Mouse (Mus musculus): ENCODE results near the gene S100a3. TPM values are rescaled to one million over a fixed set of nuclear protein-coding genes. Genes with fewer than 3 reads are reported as not detected.
A peak's percentile ranks its signal among the peaks of the same experiment; 100 is the strongest.

Gene S100a3
- total RNA-seq, 1 experiment: 1.6 TPM

DNA sequence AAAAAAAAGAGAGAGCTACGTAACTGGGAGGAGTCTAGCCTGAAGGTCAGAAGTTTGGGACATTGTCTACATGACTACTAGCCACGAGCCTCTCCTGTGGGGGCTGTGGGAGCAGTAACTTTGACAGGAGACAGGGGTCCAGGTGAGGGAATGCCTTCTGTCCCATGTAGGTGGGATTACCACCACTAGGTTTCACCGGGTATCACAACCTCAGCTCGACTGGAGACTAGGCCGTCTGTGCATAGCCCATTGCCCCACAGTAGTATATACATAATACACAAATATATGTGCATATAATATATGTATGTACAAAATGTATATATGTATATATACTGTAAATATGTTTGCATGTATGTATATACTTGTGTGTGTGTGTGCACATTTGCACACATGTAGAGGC, 20.8 kb downstream of the S100a3 start:
- H3K27ac ChIP-seq (ENCODE audit: insufficient read depth, low read depth, low read length, poor library complexity, severe bottlenecking): no peak overlapping the region
- no peak overlapping the region for H3K9ac ChIP-seq (ENCODE audit: insufficient read depth, low read depth, low read length, poor library complexity, severe bottlenecking)
- TF ChIP-seq CHD2 (IDR thresholded peaks at IDR 0.05; ENCODE audit: low read depth, low read length): no peak
- TF ChIP-seq ZC3H11A (IDR thresholded peaks at IDR 0.05; ENCODE audit: borderline replicate concordance, low read depth, low read length): no peak
- no peak for TF ChIP-seq HCFC1 (IDR thresholded peaks at IDR 0.05; ENCODE audit: borderline replicate concordance, insufficient read depth, low read length)
- TF ChIP-seq ZNF384 (IDR thresholded peaks at IDR 0.05; ENCODE audit: low read depth, low read length): no peak
- no peak for TF ChIP-seq MAFK (IDR thresholded peaks at IDR 0.05; ENCODE audit: insufficient read depth, low read depth, low read length)
- in situ Hi-C loops (cut with MboI; ENCODE audit: low sequenced_read_pairs in 2 of 2, unreplicated experiment in 2 of 2): no loop called here
- no peak for DNase-seq (ENCODE audit: low read depth, low spot score)
- H3K36me3 ChIP-seq (ENCODE audit: control insufficient read depth, insufficient read depth, low read length, poor library complexity, severe bottlenecking): no peaks in the 10 kb centered on the region
- no peaks in the 10 kb centered on the region for H3K9me3 ChIP-seq (ENCODE audit: control insufficient read depth, insufficient read depth, low read depth, low read length)
- peaks cover 0 to 4% of the 10 kb centered on the region in 2 experiments; a peak in 1 of 4 replicates for H3K4me1 ChIP-seq (ENCODE audit: control insufficient read depth in 2 of 2, insufficient read depth in 2 of 2, low read length in 2 of 2, poor library complexity in 1 of 2)
- no peak overlapping the region for H3K4me3 ChIP-seq (ENCODE audit: insufficient read depth in 1 of 2, low read depth in 1 of 2, low read length in 2 of 2, poor library complexity in 1 of 2, severe bottlenecking in 1 of 2)

DNA sequence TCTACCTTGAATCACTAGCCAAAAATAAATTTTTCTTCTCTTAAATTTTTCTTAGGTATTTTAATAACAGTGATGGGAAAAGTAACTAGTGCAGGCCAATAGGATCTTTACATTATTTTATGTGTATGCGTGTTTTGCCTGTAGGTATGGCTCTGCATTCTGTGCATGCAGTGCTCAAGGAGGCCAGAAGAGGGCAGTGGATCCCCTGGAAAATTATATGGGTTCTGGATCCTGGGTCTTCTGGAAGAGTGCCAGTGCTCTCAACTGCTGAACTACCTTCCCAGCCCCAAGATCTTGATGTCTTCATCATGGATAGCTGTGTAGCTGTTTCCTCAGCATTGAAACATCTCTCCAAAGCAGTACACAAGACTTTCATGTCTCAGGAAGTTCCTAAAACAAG, 21.8 kb downstream of the S100a3 start:
- in situ Hi-C loops (cut with MboI; ENCODE audit: low sequenced_read_pairs in 2 of 2, unreplicated experiment in 2 of 2): no loop called here
- DNase-seq (ENCODE audit: low read depth, low spot score): no peak
- Histone ChIP-seq H3K36me3 (ENCODE audit: control insufficient read depth, insufficient read depth, low read length, poor library complexity, severe bottlenecking) (no peaks in the 10 kb centered on the region), H3K4me1 (ENCODE audit: control insufficient read depth in 2 of 2, insufficient read depth in 2 of 2, low read length in 2 of 2, poor library complexity in 1 of 2) (peaks cover 0 to 11% of the 10 kb centered on the region in 2 experiments; a peak in 1 of 4 replicates), H3K27ac (ENCODE audit: insufficient read depth, low read depth, low read length, poor library complexity, severe bottlenecking) (no peak overlapping the region), H3K4me3 (ENCODE audit: insufficient read depth in 1 of 2, low read depth in 1 of 2, low read length in 2 of 2, poor library complexity in 1 of 2, severe bottlenecking in 1 of 2) (no peak overlapping the region), H3K9me3 (ENCODE audit: control insufficient read depth, insufficient read depth, low read depth, low read length) (no peaks in the 10 kb centered on the region), H3K9ac (ENCODE audit: insufficient read depth, low read depth, low read length, poor library complexity, severe bottlenecking) (no peak overlapping the region)
- TF ChIP-seq ZNF384 (IDR thresholded peaks at IDR 0.05; ENCODE audit: low read depth, low read length) (no peak), ZC3H11A (IDR thresholded peaks at IDR 0.05; ENCODE audit: borderline replicate concordance, low read depth, low read length) (peak; percentile 57)

DNA sequence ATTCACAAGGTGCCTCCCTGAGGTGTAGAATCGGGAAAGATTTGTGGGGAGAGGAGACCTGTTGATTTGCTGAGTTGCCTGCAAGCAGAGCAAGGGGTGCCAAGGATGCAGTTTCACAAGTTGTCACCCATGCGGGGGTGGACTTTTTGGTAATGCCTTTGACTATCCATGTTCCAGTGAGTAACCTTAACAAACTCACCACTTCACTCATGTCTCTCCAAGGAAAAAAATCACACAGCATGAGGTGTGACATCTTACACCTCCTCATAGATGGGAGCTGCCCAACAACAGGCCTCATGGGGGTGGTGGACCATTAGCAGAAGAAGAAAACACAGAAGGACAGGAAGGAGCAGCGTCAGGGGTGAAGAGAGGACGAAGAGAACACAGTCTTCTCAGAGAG, 22.2 kb downstream of the S100a3 start:
- Histone ChIP-seq H3K36me3 (ENCODE audit: control insufficient read depth, insufficient read depth, low read length, poor library complexity, severe bottlenecking) (no peaks in the 10 kb centered on the region), H3K9ac (ENCODE audit: insufficient read depth, low read depth, low read length, poor library complexity, severe bottlenecking) (no peak overlapping the region), H3K9me3 (ENCODE audit: control insufficient read depth, insufficient read depth, low read depth, low read length) (no peaks in the 10 kb centered on the region), H3K4me3 (ENCODE audit: insufficient read depth in 1 of 2, low read depth in 1 of 2, low read length in 2 of 2, poor library complexity in 1 of 2, severe bottlenecking in 1 of 2) (no peak overlapping the region), H3K4me1 (ENCODE audit: control insufficient read depth in 2 of 2, insufficient read depth in 2 of 2, low read length in 2 of 2, poor library complexity in 1 of 2) (peaks cover 3 to 11% of the 10 kb centered on the region in 2 experiments; a peak in 1 of 4 replicates), H3K27ac (ENCODE audit: insufficient read depth, low read depth, low read length, poor library complexity, severe bottlenecking) (no peak overlapping the region)
- no peak for DNase-seq (ENCODE audit: low read depth, low spot score)
- in situ Hi-C loops (cut with MboI; ENCODE audit: low sequenced_read_pairs in 2 of 2, unreplicated experiment in 2 of 2): no loop called here
- TF ChIP-seq MAFK (IDR thresholded peaks at IDR 0.05; ENCODE audit: insufficient read depth, low read depth, low read length) (no peak), ZNF384 (IDR thresholded peaks at IDR 0.05; ENCODE audit: low read depth, low read length) (no peak), CHD2 (IDR thresholded peaks at IDR 0.05; ENCODE audit: low read depth, low read length) (no peak)

DNA sequence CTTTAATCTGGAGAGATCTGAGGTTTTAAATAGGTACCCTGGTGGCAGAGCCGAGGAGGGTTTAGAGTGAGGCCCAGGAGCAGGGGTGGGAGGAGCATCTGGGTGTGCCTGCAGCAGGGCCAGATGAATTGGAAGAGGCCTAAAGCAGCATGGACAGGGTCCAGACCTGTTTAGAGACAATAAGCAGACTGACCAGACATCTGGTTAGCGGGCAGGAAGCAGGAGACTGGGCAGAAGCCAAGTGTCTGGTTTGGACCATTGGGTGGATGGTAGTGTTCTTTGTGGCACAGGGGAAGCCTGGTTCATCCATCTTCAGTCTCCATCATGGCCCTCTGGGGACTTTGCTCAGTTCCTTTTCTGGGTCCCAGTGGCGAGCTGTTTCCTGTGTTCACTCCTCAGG, 23.5 kb downstream of the S100a3 start:
- no peaks in the 10 kb centered on the region for H3K9me3 ChIP-seq (ENCODE audit: control insufficient read depth, insufficient read depth, low read depth, low read length)
- TF ChIP-seq MAFK (IDR thresholded peaks at IDR 0.05; ENCODE audit: insufficient read depth, low read depth, low read length) (no peak), CHD2 (IDR thresholded peaks at IDR 0.05; ENCODE audit: low read depth, low read length) (no peak), ZC3H11A (IDR thresholded peaks at IDR 0.05; ENCODE audit: borderline replicate concordance, low read depth, low read length) (no peak), HCFC1 (IDR thresholded peaks at IDR 0.05; ENCODE audit: borderline replicate concordance, insufficient read depth, low read length) (no peak), ZNF384 (IDR thresholded peaks at IDR 0.05; ENCODE audit: low read depth, low read length) (no peak)
- H3K36me3 ChIP-seq (ENCODE audit: control insufficient read depth, insufficient read depth, low read length, poor library complexity, severe bottlenecking): no peaks in the 10 kb centered on the region
- no peak overlapping the region for H3K9ac ChIP-seq (ENCODE audit: insufficient read depth, low read depth, low read length, poor library complexity, severe bottlenecking)
- DNase-seq (ENCODE audit: low read depth, low spot score): no peak
- H3K4me1 ChIP-seq (ENCODE audit: control insufficient read depth in 2 of 2, insufficient read depth in 2 of 2, low read length in 2 of 2, poor library complexity in 1 of 2): peaks cover 3 to 15% of the 10 kb centered on the region in 2 experiments; a peak in 1 of 4 replicates
- H3K4me3 ChIP-seq (ENCODE audit: insufficient read depth in 1 of 2, low read depth in 1 of 2, low read length in 2 of 2, poor library complexity in 1 of 2, severe bottlenecking in 1 of 2): no peak overlapping the region
- in situ Hi-C loops (cut with MboI; ENCODE audit: low sequenced_read_pairs in 2 of 2, unreplicated experiment in 2 of 2): no loop called here
- no peak overlapping the region for H3K27ac ChIP-seq (ENCODE audit: insufficient read depth, low read depth, low read length, poor library complexity, severe bottlenecking)

DNA sequence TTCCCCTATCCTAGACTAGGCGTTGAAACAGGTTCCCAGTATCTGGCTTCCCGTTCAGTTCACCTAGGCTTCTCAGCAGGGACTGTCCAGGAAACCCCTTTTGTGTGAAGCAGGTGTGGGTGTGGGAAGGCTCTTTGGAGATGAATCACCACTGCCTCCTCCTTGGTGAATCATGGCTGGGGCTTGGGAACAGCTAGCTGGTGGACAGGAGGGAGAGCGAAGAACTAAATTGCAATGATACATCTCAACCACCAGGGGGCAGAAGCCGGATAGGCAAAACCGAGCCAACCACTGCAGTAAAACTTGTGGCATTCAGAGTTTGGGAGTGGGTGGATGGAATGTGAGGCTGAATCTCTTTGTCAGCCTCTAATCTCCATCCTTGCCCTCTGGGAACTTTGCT, 25.2 kb downstream of the S100a3 start:
- peak; percentile 73 for DNase-seq (ENCODE audit: low read depth, low spot score)
- H3K27ac ChIP-seq (ENCODE audit: insufficient read depth, low read depth, low read length, poor library complexity, severe bottlenecking): no peak overlapping the region
- H3K9me3 ChIP-seq (ENCODE audit: control insufficient read depth, insufficient read depth, low read depth, low read length): no peaks in the 10 kb centered on the region
- no peak overlapping the region for H3K4me3 ChIP-seq (ENCODE audit: insufficient read depth in 1 of 2, low read depth in 1 of 2, low read length in 2 of 2, poor library complexity in 1 of 2, severe bottlenecking in 1 of 2)
- TF ChIP-seq CHD2 (IDR thresholded peaks at IDR 0.05; ENCODE audit: low read depth, low read length) (no peak), ZC3H11A (IDR thresholded peaks at IDR 0.05; ENCODE audit: borderline replicate concordance, low read depth, low read length) (peak; percentile 76; the same call in 1 of the 2 replicates)
- in situ Hi-C loops (cut with MboI; ENCODE audit: low sequenced_read_pairs in 2 of 2, unreplicated experiment in 2 of 2): no loop called here
- peaks cover 3 to 15% of the 10 kb centered on the region in 2 experiments; a peak in 1 of 4 replicates for H3K4me1 ChIP-seq (ENCODE audit: control insufficient read depth in 2 of 2, insufficient read depth in 2 of 2, low read length in 2 of 2, poor library complexity in 1 of 2)
- no peaks in the 10 kb centered on the region for H3K36me3 ChIP-seq (ENCODE audit: control insufficient read depth, insufficient read depth, low read length, poor library complexity, severe bottlenecking)
- no peak overlapping the region for H3K9ac ChIP-seq (ENCODE audit: insufficient read depth, low read depth, low read length, poor library complexity, severe bottlenecking)
